Mouse (Mus musculus) neural tube, embryonic 12.5 days (tissue): ENCODE data around the gene Dmrtc1a. TPM values are rescaled to one million over a fixed set of nuclear protein-coding genes. Genes with fewer than 3 reads are reported as not detected.
A peak's percentile ranks its signal among the peaks of the same experiment; 100 is the strongest.
"Not testable (repeated sequence)": the region's sequence is repeated elsewhere in the genome, so short reads cannot be mapped to it uniquely, and the experiment has no call there.

Experiments used
- ATAC-seq: fragments of 200-750 bp; cut with Nextera tagmentation; 2 replicates; pipeline ENCODE4 v1.8.0; 2017; ENCODE audit warnings: low read depth, mild to moderate bottlenecking, moderate TSS enrichment, moderate library complexity; ENCODE audit not compliant: low FRiP score
- H3K27ac ChIP-seq: fragments of 300-500 bp; sonication (generic); 2 replicates; pipeline ENCODE4 v1.5.1; 2016
- H3K27me3 ChIP-seq: fragments of 300-500 bp; sonication (generic); replicated peaks from 2 replicates; pipeline ENCODE4 v1.6.1; 2016; ENCODE audit warnings: mild to moderate bottlenecking
- H3K36me3 ChIP-seq: fragments of 300-500 bp; sonication (generic); 2 replicates; pipeline ENCODE4 v1.6.1; 2016; ENCODE audit warnings: mild to moderate bottlenecking
- H3K4me1 ChIP-seq: fragments of 300-500 bp; sonication (generic); 2 replicates; pipeline ENCODE4 v1.6.1; 2016
- H3K4me2 ChIP-seq: fragments of 300-500 bp; sonication (generic); replicated peaks from 2 replicates; pipeline ENCODE4 v1.6.1; 2016; ENCODE audit warnings: mild to moderate bottlenecking
- H3K4me3 ChIP-seq: fragments of 300-500 bp; sonication (generic); 2 replicates; pipeline ENCODE4 v1.5.1; 2016
- H3K9ac ChIP-seq: fragments of 300-500 bp; sonication (generic); 2 replicates; pipeline ENCODE4 v1.6.1; 2016; ENCODE audit warnings: mild to moderate bottlenecking
- H3K9me3 ChIP-seq: fragments of 300-500 bp; sonication (generic); 2 replicates; pipeline ENCODE4 v1.6.1; 2016; ENCODE audit warnings: mild to moderate bottlenecking
- WGBS: fragments of 180-500 bp; shearing (Covaris S2); methylation state at CpG from one replicate; pipeline ENCODE4 v1.1.7; 2016; 5-methylcytosine and 5-hydroxymethylcytosine counted together
- polyA plus RNA-seq: library from polyadenylated mRNA; unstranded; fragments of >200 nt; fragmentation: Nextera tagmentation; extraction: Ambion mirVana; gene quantifications from 2 replicates; pipeline ENCODE4 v1.2.1, GENCODE M21; 2016

Dmrtc1a gene
- polyA plus RNA-seq, result 0.64 and 0.96 TPM in 2 replicates

- H3K4me3 ChIP-seq, H3K27me3 ChIP-seq, ATAC-seq, H3K9ac ChIP-seq, H3K9me3 ChIP-seq, H3K4me2 ChIP-seq, H3K36me3 ChIP-seq, H3K27ac ChIP-seq, H3K4me1 ChIP-seq: not testable (repeated sequence)
- WGBS, result 88% methylated on average over 9 of the region's 9 CpGs
These were observed at the start of gene Dmrtc1a, which contains the start of gene 1700011M02Rik for GRCm38 (mm10) chrX:102908587-102908986. Gene Dmrtc1a, minus strand, starts transcription at chrX:102908687. Gene 1700011M02Rik, plus strand, starts transcription at chrX:102908905.

- not testable (repeated sequence) for H3K27me3 ChIP-seq, H3K27ac ChIP-seq, H3K9ac ChIP-seq, H3K4me2 ChIP-seq, H3K9me3 ChIP-seq, H3K4me1 ChIP-seq, ATAC-seq, H3K4me3 ChIP-seq, H3K36me3 ChIP-seq
- 85% methylated on average over 11 of the region's 11 CpGs for WGBS
These were observed 41.6 kb upstream of the Dmrtc1a start for GRCm38 (mm10) chrX:102950136-102950535.

DNA sequence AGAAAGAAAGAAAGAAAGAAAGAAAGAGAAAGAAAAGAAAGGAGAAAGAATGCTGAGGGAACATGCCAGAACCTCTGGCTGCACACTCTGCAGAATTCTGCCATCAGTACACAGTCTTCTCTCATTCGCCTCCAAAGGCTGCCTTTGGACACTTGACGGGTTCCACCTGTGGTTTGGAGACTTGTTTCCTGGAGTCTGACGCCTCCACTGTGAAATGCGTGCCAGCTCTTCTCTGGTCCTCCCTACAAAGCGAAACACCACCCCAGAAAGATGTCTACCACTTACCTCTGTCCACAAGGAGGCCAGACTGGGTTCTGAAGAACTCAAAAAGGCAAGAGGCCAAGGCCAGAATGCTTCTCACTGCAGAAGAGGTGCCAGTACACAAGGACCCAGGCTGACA, 28.3 kb upstream of the Dmrtc1a start:
- Histone ChIP-seq H3K27me3 (peaks cover 3% of the 10 kb centered on the region; the same call in 1 of the 2 replicates), H3K9me3 (no peaks in the 10 kb centered on the region), H3K4me1 (no peaks in the 10 kb centered on the region), H3K36me3 (no peaks in the 10 kb centered on the region), H3K9ac (no peak overlapping the region), H3K4me3 (no peak overlapping the region), H3K27ac (no peak overlapping the region), H3K4me2 (no peak overlapping the region)
- no peak for ATAC-seq
- 71% methylated on average over 5 of the region's 5 CpGs for WGBS

DNA sequence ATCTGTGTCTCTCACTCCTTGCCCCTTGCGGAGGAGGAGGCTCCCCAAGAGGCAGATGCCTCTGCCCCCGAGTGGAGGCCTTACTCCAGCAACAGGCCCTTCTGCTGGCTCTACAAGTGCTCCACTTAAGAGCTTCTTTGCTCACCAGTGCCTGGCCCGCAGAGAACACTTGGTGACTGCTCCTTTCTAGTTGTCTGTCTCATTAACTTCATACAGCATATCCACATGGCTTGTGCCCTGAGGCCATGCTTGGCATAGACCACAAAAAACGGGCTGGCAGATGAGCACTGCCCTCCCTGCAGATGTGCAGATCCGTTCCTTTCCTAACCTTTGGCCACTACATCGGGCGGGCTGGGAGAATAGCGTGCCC, 25.9 kb upstream of the Dmrtc1a start:
- Histone ChIP-seq H3K27ac (no peak overlapping the region), H3K4me2 (peak overlapping the region; percentile 63), H3K27me3 (peaks cover 3% of the 10 kb centered on the region; the same call in 1 of the 2 replicates), H3K9me3 (no peaks in the 10 kb centered on the region), H3K4me3 (peak overlapping the region; percentile 44; the same call in 1 of the 2 replicates), H3K36me3 (no peaks in the 10 kb centered on the region), H3K4me1 (no peaks in the 10 kb centered on the region), H3K9ac (no peak overlapping the region; the same call in 1 of the 2 replicates)
- WGBS, result 63% methylated on average over 8 of the region's 8 CpGs
- no peak; the same call in 1 of the 2 replicates for ATAC-seq

DNA sequence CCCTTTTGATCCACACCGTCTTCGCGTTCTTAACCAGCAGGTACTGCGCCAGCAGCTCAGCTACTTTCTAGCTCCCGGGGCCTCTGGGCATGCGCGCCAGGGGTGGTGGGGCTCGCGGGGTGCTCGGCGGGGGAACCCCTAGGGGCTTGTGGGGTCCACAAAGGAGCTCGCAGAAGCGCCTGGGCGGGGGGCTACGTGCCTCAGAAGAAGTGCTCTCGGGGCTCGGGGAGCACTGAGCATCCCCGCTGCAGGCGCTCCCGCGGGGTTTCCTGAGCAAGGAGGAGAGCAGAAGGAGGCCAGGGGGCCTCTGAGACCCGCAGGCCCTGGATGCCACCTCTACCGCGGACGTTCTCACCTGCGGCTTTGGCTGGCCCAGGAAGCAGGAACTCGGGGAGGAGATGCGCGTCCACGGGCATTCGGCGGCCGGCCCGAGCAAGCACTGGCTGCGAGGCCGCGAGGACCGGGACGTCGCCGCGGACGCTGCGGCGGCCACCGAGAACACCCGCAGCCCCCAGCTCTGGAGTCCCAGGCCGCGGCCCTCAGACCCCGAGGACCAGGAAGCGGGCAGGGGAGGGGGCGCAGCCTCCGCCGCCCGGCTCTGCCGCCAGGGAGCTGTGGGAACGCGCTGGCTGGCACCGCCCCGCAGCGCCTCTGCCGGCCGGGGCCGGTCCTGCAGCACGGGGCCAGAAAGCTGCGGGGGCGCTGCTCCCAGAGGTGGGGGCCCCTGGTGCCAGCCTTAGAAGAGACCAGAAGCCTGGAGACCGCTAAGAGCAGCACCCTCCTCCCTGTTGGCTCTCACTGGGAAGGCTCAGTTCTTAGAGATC, 25.3 kb upstream of the Dmrtc1a start:
- peaks cover 3% of the 10 kb centered on the region; the same call in 1 of the 2 replicates for H3K27me3 ChIP-seq
- ATAC-seq, result peak; percentile 88
- H3K4me3 ChIP-seq, result peak overlapping the region; percentile 44
- H3K36me3 ChIP-seq, result no peaks in the 10 kb centered on the region
- H3K4me1 ChIP-seq, result no peaks in the 10 kb centered on the region
- H3K4me2 ChIP-seq, result peak overlapping the region; percentile 63
- peak overlapping the region; percentile 67 for H3K9ac ChIP-seq
- no peak overlapping the region for H3K27ac ChIP-seq
- WGBS, result 20% methylated on average over 67 of the region's 68 CpGs
- no peaks in the 10 kb centered on the region for H3K9me3 ChIP-seq

DNA sequence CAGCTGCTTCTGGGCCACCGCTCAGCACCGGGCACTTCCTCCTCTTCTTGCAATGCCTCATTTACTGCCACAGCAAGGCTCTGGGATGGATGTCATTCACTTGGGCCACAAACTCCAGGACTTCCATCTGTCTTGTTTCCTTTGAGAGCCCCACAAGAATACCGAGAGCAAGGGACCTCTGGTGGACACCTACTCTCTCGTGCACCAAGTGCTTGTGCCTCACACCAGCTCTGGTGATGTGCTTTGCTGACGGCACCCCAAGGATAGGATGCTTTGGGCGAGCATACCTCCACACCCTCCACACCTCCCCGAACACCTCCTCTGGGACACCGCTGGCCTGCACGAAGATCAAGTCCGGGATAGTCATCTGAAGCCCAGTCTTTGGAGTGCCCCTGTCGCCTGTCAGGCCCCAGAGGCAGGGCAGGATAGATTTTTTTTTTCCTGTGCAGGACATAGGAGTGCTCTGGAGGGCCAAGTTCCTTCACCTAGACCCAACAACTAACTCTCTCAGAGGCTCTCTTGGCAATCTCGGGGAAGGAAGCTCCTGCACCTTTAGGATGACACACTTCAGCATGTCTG, 24.6 kb upstream of the Dmrtc1a start:
- H3K4me3 ChIP-seq, result peak overlapping the region; percentile 44
- no peaks in the 10 kb centered on the region for H3K9me3 ChIP-seq
- H3K4me1 ChIP-seq, result no peaks in the 10 kb centered on the region
- peaks cover 3% of the 10 kb centered on the region; the same call in 1 of the 2 replicates for H3K27me3 ChIP-seq
- WGBS, result 48% methylated on average over 12 of the region's 12 CpGs
- no peak for ATAC-seq
- H3K4me2 ChIP-seq, result peak overlapping the region; percentile 63
- no peak overlapping the region for H3K27ac ChIP-seq
- H3K36me3 ChIP-seq, result no peaks in the 10 kb centered on the region
- H3K9ac ChIP-seq, result peak overlapping the region; percentile 67; the same call in 1 of the 2 replicates

GRCm38 (mm10) chrX:102928072-102928471, 19.6 kb upstream of the Dmrtc1a start, which contains the start of gene 1700018G05Rik:
Gene 1700018G05Rik, plus strand, starts transcription at chrX:102928372.
- H3K9me3 ChIP-seq, H3K4me3 ChIP-seq, H3K9ac ChIP-seq, H3K4me2 ChIP-seq, H3K27ac ChIP-seq, ATAC-seq, H3K4me1 ChIP-seq, H3K27me3 ChIP-seq, H3K36me3 ChIP-seq: not testable (repeated sequence)
- WGBS, result 88% methylated on average over 6 of the region's 6 CpGs

GRCm38 (mm10) chrX:102926707-102927106, 18.2 kb upstream of the Dmrtc1a start:
- not testable (repeated sequence) for H3K9me3 ChIP-seq, H3K27me3 ChIP-seq, H3K36me3 ChIP-seq, H3K4me2 ChIP-seq, H3K4me1 ChIP-seq, H3K9ac ChIP-seq, H3K4me3 ChIP-seq, H3K27ac ChIP-seq
- peak; percentile 71; the same call in 1 of the 2 replicates for ATAC-seq
- 23% methylated on average over 4 of the region's 4 CpGs for WGBS

DNA sequence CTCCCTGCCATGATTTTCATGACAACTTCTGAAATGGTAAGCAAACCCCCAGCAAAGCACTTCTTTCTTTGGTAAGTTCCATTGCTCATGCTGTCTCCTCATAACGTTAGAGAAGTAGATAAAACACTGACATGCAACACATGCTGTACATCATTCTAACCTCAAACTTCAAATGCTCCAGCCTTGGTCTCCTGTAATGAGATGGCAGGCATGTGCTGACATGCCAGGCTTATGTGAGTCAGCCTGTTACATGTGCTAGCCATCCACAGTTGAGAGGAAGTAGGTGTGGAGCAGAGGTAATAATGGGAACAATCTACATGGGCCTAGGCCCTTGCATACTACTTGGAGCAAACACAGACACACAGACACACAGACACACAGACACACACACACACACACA, 6.3 kb upstream of the Dmrtc1a start:
- H3K4me1 ChIP-seq, H3K27ac ChIP-seq, H3K4me3 ChIP-seq, H3K27me3 ChIP-seq, H3K4me2 ChIP-seq, H3K36me3 ChIP-seq, H3K9ac ChIP-seq, ATAC-seq, H3K9me3 ChIP-seq: not testable (repeated sequence)
- WGBS, result 72% methylated on average over 1 of the region's 1 CpGs

- H3K9ac ChIP-seq, result no peak within 1 kb of the TSS
- WGBS, result 86% methylated on average over 6 of the region's 6 CpGs
- no peaks in the 10 kb centered on the region for H3K27me3 ChIP-seq
- no peaks in the 10 kb centered on the region for H3K36me3 ChIP-seq
- no peaks in the 10 kb centered on the region for H3K9me3 ChIP-seq
- H3K4me2 ChIP-seq, result no peak within 1 kb of the TSS
- ATAC-seq, result no peak
- H3K4me3 ChIP-seq, result no peak within 1 kb of the TSS
- no peak within 1 kb of the TSS for H3K27ac ChIP-seq
- no peaks in the 10 kb centered on the region for H3K4me1 ChIP-seq
These were observed 40.6 kb downstream of the Dmrtc1a start, which contains the start of gene 1700031F05Rik for GRCm38 (mm10) chrX:102867871-102868270. Gene 1700031F05Rik, minus strand, starts transcription at chrX:102867971.

DNA sequence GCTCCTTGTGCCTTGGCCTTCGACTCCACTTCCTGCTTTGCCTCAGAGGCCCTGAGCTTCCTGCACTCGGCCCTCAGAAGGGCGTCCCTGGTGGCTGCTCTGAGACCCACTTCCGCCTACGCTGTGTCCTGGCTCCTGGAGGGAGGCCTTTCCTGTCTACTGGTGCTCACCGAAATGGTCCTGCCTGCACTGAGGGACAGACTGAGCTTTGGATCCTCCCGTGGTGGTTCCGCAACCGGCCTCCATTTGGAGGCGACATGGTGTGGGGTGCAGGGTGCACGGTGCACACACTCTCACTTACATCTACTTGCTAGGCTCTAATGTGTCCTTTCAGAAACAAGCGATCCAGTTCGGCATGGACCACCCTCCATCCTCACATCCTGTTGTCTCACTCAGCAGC, 54.0 kb downstream of the Dmrtc1a start, which contains the start of gene Dmrtc1c2:
Gene Dmrtc1c2 (minus strand): TSS at position 101 of the 400 bp plus-strand sequence.
- not testable (repeated sequence) for H3K36me3 ChIP-seq, H3K4me3 ChIP-seq, H3K4me1 ChIP-seq, H3K27ac ChIP-seq, ATAC-seq, H3K4me2 ChIP-seq, H3K9me3 ChIP-seq, H3K9ac ChIP-seq, H3K27me3 ChIP-seq
- WGBS, result 100% methylated on average over 3 of the region's 13 CpGs
